Mouse (Mus musculus): ENCODE measurements around the gene Raver1. TPM values are rescaled to one million over a fixed set of nuclear protein-coding genes. Genes with fewer than 3 reads are reported as not detected.

Gene Raver1
- polyA plus RNA-seq, 1 experiment from 2014 or later: 65.4 TPM

DNA sequence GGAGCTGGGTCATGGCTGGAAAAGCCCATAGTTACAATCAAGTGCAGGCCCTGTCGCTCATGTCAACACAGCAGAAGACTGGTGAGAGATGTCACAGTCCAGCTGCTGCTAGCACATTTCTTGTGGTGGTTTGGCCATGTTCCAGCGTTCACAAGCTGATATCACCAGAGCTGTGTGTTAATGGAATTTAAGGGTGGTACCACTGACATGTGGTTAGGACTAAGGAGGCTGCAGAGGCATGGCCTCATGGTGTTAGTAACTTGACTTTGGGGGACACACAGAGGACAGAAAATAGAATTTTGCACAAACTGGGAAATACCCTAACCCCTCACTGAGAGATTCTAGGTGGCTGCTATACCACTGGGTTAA lies 34.4 kb upstream of the Raver1 start:
- no peak for ATAC-seq (ENCODE audit: borderline replicate concordance, extremely low read depth, low FRiP score, low TSS enrichment)
- no peak overlapping the region for H3K27ac ChIP-seq
- H3K4me3 ChIP-seq: no peak overlapping the region
- H3K4me1 ChIP-seq: peaks cover 6% of the 10 kb centered on the region
- H3K4me2 ChIP-seq: no peak overlapping the region
- no peaks in the 10 kb centered on the region for H3K9me3 ChIP-seq
- H3K9ac ChIP-seq: no peak overlapping the region
- H3K36me3 ChIP-seq: peaks cover 23% of the 10 kb centered on the region; the same call in 1 of the 2 replicates
- no peaks in the 10 kb centered on the region for H3K27me3 ChIP-seq
- WGBS: 44% methylated on average over 2 of the region's 2 CpGs

GRCm38 (mm10) chr9:21125502-21126258 lies 33.9 kb upstream of the Raver1 start:
- H3K4me2 ChIP-seq: no peak overlapping the region
- no peaks in the 10 kb centered on the region for H3K9me3 ChIP-seq
- H3K4me3 ChIP-seq: no peak overlapping the region
- WGBS: 81% methylated on average over 9 of the region's 9 CpGs
- no peaks in the 10 kb centered on the region for H3K27me3 ChIP-seq
- no peak overlapping the region for H3K27ac ChIP-seq
- H3K36me3 ChIP-seq: peaks cover 23% of the 10 kb centered on the region; the same call in 1 of the 2 replicates
- no peak overlapping the region for H3K9ac ChIP-seq
- ATAC-seq (ENCODE audit: borderline replicate concordance, extremely low read depth, low FRiP score, low TSS enrichment): no peak
- H3K4me1 ChIP-seq: peaks cover 6% of the 10 kb centered on the region

GRCm38 (mm10) chr9:21124837-21125236 lies 33.0 kb upstream of the Raver1 start:
- Histone ChIP-seq H3K36me3 (peaks cover 23% of the 10 kb centered on the region; the same call in 1 of the 2 replicates), H3K4me3 (no peak overlapping the region), H3K4me2 (no peak overlapping the region), H3K9ac (no peak overlapping the region), H3K27ac (no peak overlapping the region), H3K27me3 (no peaks in the 10 kb centered on the region), H3K4me1 (no peaks in the 10 kb centered on the region), H3K9me3 (no peaks in the 10 kb centered on the region)
- ATAC-seq (ENCODE audit: borderline replicate concordance, extremely low read depth, low FRiP score, low TSS enrichment): no peak
- 80% methylated on average over 5 of the region's 5 CpGs for WGBS

GRCm38 (mm10) chr9:21121483-21121882 lies 29.7 kb upstream of the Raver1 start:
- WGBS: 79% methylated on average over 16 of the region's 16 CpGs
- peaks cover 10% of the 10 kb centered on the region; the same call in 1 of the 2 replicates for H3K36me3 ChIP-seq
- no peak for ATAC-seq (ENCODE audit: borderline replicate concordance, extremely low read depth, low FRiP score, low TSS enrichment)
- no peak overlapping the region for H3K4me3 ChIP-seq
- H3K4me2 ChIP-seq: no peak overlapping the region
- no peaks in the 10 kb centered on the region for H3K4me1 ChIP-seq
- no peak overlapping the region for H3K9ac ChIP-seq
- no peak overlapping the region for H3K27ac ChIP-seq
- no peaks in the 10 kb centered on the region for H3K9me3 ChIP-seq
- no peaks in the 10 kb centered on the region for H3K27me3 ChIP-seq

DNA sequence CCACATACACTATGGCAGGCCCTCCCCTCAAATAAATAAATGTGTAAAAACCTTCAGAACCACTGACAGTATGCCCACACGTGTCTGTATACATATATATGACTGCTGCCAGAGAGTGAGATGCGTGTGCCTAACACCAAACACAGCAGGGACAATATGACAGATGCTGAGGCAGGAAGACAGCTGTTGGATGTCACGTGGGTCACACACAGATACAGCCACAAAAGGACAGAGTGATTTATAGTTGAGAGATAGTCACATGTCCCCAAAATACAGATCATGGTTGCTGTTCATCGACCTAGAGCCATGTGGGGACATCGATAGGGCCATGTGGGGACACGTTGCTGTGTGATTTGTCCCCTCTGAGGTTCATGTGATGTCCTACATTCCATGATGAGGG lies 25.3 kb upstream of the Raver1 start:
- H3K9ac ChIP-seq: no peak overlapping the region
- no peak overlapping the region for H3K4me3 ChIP-seq
- H3K36me3 ChIP-seq: no peaks in the 10 kb centered on the region
- no peaks in the 10 kb centered on the region for H3K4me1 ChIP-seq
- no peak overlapping the region for H3K4me2 ChIP-seq
- no peak overlapping the region for H3K27ac ChIP-seq
- H3K9me3 ChIP-seq: no peaks in the 10 kb centered on the region
- 56% methylated on average over 6 of the region's 6 CpGs for WGBS
- H3K27me3 ChIP-seq: no peaks in the 10 kb centered on the region
- ATAC-seq (ENCODE audit: borderline replicate concordance, extremely low read depth, low FRiP score, low TSS enrichment): no peak

DNA sequence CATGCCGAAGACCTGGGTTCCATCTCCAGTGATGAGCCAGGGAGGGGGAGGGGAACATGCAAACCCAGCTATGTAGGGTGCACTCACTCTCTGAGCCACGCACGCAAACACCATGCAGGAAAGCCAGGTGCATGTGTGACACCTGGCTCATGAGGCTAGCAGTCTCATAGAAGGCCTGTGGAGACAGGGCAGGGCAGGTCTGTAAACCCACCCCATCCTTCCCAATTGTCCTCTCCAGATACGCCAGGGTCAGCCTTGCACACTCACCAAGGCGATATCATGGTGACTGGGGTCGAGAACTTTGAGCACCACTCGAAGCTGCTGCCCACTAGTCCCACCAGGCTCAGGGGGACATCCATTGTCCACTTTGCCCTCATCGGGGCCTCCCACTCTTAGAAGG lies 23.3 kb upstream of the Raver1 start:
- 82% methylated on average over 8 of the region's 8 CpGs for WGBS
- Histone ChIP-seq H3K4me2 (no peak overlapping the region), H3K9me3 (no peaks in the 10 kb centered on the region), H3K9ac (no peak overlapping the region), H3K27me3 (no peaks in the 10 kb centered on the region), H3K27ac (no peak overlapping the region), H3K36me3 (no peaks in the 10 kb centered on the region), H3K4me3 (no peak overlapping the region), H3K4me1 (no peaks in the 10 kb centered on the region)
- no peak for ATAC-seq (ENCODE audit: borderline replicate concordance, extremely low read depth, low FRiP score, low TSS enrichment)

- H3K36me3 ChIP-seq: no peaks in the 10 kb centered on the region
- no peak overlapping the region for H3K4me2 ChIP-seq
- no peak overlapping the region for H3K9ac ChIP-seq
- no peaks in the 10 kb centered on the region for H3K9me3 ChIP-seq
- ATAC-seq (ENCODE audit: borderline replicate concordance, extremely low read depth, low FRiP score, low TSS enrichment): no peak
- H3K4me1 ChIP-seq: no peaks in the 10 kb centered on the region
- H3K27me3 ChIP-seq: no peaks in the 10 kb centered on the region
- no peak overlapping the region for H3K4me3 ChIP-seq
- no peak overlapping the region for H3K27ac ChIP-seq
- 76% methylated on average over 7 of the region's 7 CpGs for WGBS
Observed at GRCm38 (mm10) chr9:21114190-21114589, 22.4 kb upstream of the Raver1 start.

DNA sequence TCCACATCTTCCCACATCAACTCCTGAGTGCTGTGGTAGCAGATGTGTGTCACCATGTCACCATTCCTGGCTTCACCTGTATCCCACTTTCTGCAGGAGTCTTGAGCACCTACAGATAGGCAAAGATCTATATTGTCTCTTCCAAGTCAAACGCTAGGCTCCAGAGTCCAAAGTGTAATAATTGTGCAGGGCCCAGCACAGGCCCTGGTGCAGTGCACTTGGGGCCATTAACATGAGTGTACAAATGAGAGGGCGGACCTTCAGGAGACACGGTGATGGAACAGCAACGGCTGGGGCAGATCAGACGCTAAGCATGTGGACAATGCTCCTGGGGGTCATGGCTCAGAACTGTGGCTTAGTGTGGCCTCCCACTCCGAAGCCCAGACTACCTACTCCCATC lies 21.9 kb upstream of the Raver1 start:
- H3K9me3 ChIP-seq: no peaks in the 10 kb centered on the region
- H3K36me3 ChIP-seq: no peaks in the 10 kb centered on the region
- H3K4me2 ChIP-seq: no peak overlapping the region
- H3K9ac ChIP-seq: no peak overlapping the region
- H3K4me3 ChIP-seq: no peak overlapping the region
- no peaks in the 10 kb centered on the region for H3K27me3 ChIP-seq
- no peak for ATAC-seq (ENCODE audit: borderline replicate concordance, extremely low read depth, low FRiP score, low TSS enrichment)
- H3K4me1 ChIP-seq: no peaks in the 10 kb centered on the region
- H3K27ac ChIP-seq: no peak overlapping the region
- 81% methylated on average over 6 of the region's 6 CpGs for WGBS

- peaks cover 4% of the 10 kb centered on the region; the same call in 1 of the 2 replicates for H3K4me1 ChIP-seq
- no peak overlapping the region for H3K4me3 ChIP-seq
- no peak overlapping the region for H3K27ac ChIP-seq
- H3K9me3 ChIP-seq: no peaks in the 10 kb centered on the region
- H3K27me3 ChIP-seq: no peaks in the 10 kb centered on the region
- H3K4me2 ChIP-seq: no peak overlapping the region
- no peak overlapping the region for H3K9ac ChIP-seq
- H3K36me3 ChIP-seq: no peaks in the 10 kb centered on the region; the same call in 1 of the 2 replicates
- 48% methylated on average over 23 of the region's 23 CpGs for WGBS
- ATAC-seq (ENCODE audit: borderline replicate concordance, extremely low read depth, low FRiP score, low TSS enrichment): no peak
Observed at GRCm38 (mm10) chr9:21107607-21108237, 15.9 kb upstream of the Raver1 start.

DNA sequence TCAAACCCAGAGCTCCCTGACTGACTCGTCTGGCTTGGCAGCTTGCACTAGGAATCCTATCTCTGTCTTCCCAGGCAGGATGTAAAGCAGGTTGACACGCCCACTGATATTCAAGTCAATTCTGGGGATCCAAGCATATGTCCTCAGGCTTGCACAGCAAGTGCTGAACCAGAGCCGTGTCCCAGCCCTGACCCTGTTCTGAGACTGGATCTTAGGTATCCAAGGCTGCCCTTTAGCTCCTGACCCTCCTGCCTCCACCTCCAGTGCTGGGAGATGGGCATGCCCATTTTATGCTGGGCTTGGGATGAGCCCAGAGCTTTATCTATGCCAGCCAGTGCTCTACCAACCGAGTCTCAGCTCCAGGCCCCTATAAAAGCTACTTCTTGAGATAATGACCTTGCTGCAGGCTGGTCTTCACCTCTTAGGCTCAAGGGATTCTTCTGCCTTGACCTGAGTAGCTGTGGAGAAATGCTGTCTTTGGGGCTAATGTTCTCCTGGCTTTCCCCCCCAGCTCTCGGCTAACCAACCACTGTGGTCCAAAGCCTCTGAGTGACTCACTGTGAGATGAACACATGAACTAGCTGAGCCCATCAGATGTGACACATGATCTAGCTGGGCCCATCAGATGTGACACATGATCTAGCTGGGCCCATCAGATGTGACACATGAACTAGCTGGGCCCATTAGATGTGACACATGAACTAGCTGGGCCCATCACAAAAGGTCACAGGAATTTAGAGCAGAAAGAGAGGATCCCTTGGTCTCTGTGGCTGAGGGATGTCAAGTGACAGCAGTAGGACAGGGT lies 14.2 kb upstream of the Raver1 start:
- H3K9ac ChIP-seq: no peak overlapping the region

GRCm38 (mm10) chr9:21104814-21105213 lies 13.0 kb upstream of the Raver1 start:
- ATAC-seq (ENCODE audit: borderline replicate concordance, extremely low read depth, low FRiP score, low TSS enrichment): no peak
- no peak overlapping the region for H3K27ac ChIP-seq
- 79% methylated on average over 6 of the region's 6 CpGs for WGBS

More for the DNA sequence above, 14.2 kb upstream of the Raver1 start:
- H3K27me3 ChIP-seq: no peaks in the 10 kb centered on the region
- no peaks in the 10 kb centered on the region; the same call in 1 of the 2 replicates for H3K36me3 ChIP-seq
- no peak for ATAC-seq (ENCODE audit: borderline replicate concordance, extremely low read depth, low FRiP score, low TSS enrichment)
- no peak overlapping the region for H3K4me3 ChIP-seq
- no peaks in the 10 kb centered on the region for H3K9me3 ChIP-seq
- no peak overlapping the region for H3K27ac ChIP-seq
- 78% methylated on average over 5 of the region's 5 CpGs for WGBS
- peaks cover 4% of the 10 kb centered on the region; the same call in 1 of the 2 replicates for H3K4me1 ChIP-seq
- no peak overlapping the region for H3K4me2 ChIP-seq

More at GRCm38 (mm10) chr9:21104814-21105213, 13.0 kb upstream of the Raver1 start:
- H3K4me2 ChIP-seq: no peak overlapping the region
- H3K9ac ChIP-seq: no peak overlapping the region
- H3K9me3 ChIP-seq: no peaks in the 10 kb centered on the region
- H3K4me1 ChIP-seq: peaks cover 7% of the 10 kb centered on the region; the same call in 1 of the 2 replicates
- no peak overlapping the region for H3K4me3 ChIP-seq
- H3K27me3 ChIP-seq: no peaks in the 10 kb centered on the region
- H3K36me3 ChIP-seq: no peaks in the 10 kb centered on the region; the same call in 1 of the 2 replicates
